In the genomic region with DNA sequence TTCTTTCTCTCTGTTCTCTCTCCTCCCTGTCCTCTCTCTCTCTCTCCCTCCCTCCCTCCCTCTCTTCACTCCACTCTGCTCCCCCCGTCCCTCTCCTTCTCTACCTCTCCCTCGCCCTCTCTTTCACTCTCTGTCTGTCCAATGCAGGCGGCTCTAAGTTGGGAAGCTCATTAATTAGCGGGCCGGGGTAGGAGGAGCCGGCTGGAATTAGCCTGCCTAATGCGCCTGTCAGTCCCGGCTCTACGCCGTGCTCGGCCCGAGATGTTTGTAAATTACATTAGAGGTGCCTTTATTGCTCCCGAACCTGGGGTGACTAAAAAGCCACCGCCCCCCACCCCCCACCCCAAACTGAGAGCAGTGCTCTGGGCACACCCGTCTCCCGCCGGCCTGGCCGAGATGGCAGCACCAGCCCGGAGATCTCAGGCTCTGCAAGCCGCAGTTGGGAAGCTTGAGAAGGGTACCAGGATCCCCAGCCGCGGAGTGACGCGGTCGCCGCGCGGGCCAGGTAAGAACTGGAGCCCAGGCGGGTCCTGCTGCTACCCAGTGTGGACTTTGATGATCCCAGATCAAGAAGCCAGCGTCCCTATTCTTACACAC, we compare ENCODE assay signal across 9 mouse cellular contexts. TPM values are rescaled to one million over a fixed set of nuclear protein-coding genes. Genes with fewer than 3 reads are reported as not detected.
DNase-seq lines count a peak whose midpoint lies in the region; ATAC-seq and TF ChIP-seq lines count a peak whose summit lies in the region.
"Had no signal": no experiment of that assay in that cellular context is flagged by ENCODE, and none has a peak within 500 bp of the region (broad histone marks: within the 10 kb centered on the region; RNA-seq: fewer than 3 reads in every experiment).

A gene (minus strand): TSS at position 47 of the 597 bp plus-strand sequence.

- no peaks in the 10 kb centered on the region for H3K36me3 ChIP-seq in kidney, embryonic 14.5 days (ENCODE audit: control insufficient read depth, insufficient read depth, low read length)
- no peaks in the 10 kb centered on the region for H3K36me3 ChIP-seq in embryonic facial prominence, embryonic 13.5 days
- no peaks in the 10 kb centered on the region for H3K36me3 ChIP-seq in hindbrain, embryonic 14.5 days (replicated peaks; ENCODE audit: control insufficient read depth, insufficient read depth)
- H3K36me3 ChIP-seq in midbrain, postnatal 0 days (ENCODE audit: insufficient read depth, low read length), result no peaks in the 10 kb centered on the region

- H3K9ac ChIP-seq in kidney, embryonic 14.5 days (ENCODE audit: low read depth, low read length), result peak within 1 kb of the TSS; percentile 18; the same call in 1 of the 2 replicates
- peak within 1 kb of the TSS; percentile 12; the same call in 1 of the 2 replicates for H3K9ac ChIP-seq in embryonic facial prominence, embryonic 13.5 days
- peak within 1 kb of the TSS; percentile 78 for H3K9ac ChIP-seq in hindbrain, embryonic 14.5 days
- H3K9ac ChIP-seq in midbrain, postnatal 0 days (replicated peaks; ENCODE audit: low read length, poor library complexity, severe bottlenecking), result no peak within 1 kb of the TSS

- no peak for TF ChIP-seq CTCF in midbrain, postnatal 0 days (IDR thresholded peaks at IDR 0.05)

- H3K27ac ChIP-seq in kidney, embryonic 14.5 days (ENCODE audit: low read depth, low read length), result no peak within 1 kb of the TSS
- no peak within 1 kb of the TSS for H3K27ac ChIP-seq in embryonic facial prominence, embryonic 13.5 days
- H3K27ac ChIP-seq in hindbrain, embryonic 14.5 days, result peak within 1 kb of the TSS; percentile 96
- H3K27ac ChIP-seq in midbrain, postnatal 0 days (ENCODE audit: low read depth, low read length), result no peak within 1 kb of the TSS

- 0 out of 2 replicates have a peak, but pooled peaks have one; percentile 26 for ATAC-seq in kidney, embryonic 14.5 days (ENCODE audit: low FRiP score, low TSS enrichment)
- no peak for ATAC-seq in embryonic facial prominence, embryonic 13.5 days (ENCODE audit: insufficient number of reproducible peaks, insufficient read depth, low FRiP score, low TSS enrichment, low read depth)
- peak; percentile 74 for ATAC-seq in hindbrain, embryonic 14.5 days (ENCODE audit: low FRiP score)
- ATAC-seq in midbrain, postnatal 0 days (ENCODE audit: low FRiP score), result no peak

- H3K4me1 ChIP-seq in kidney, embryonic 14.5 days (ENCODE audit: control insufficient read depth, insufficient read depth, low read length), result peaks cover 28% of the 10 kb centered on the region
- peaks cover 36% of the 10 kb centered on the region for H3K4me1 ChIP-seq in embryonic facial prominence, embryonic 13.5 days
- 0 out of 2 replicates have a peak, but pooled peaks cover 6% of the 10 kb centered on the region for H3K4me1 ChIP-seq in hindbrain, embryonic 14.5 days (replicated peaks; ENCODE audit: control insufficient read depth, insufficient read depth, low read length)
- no peaks in the 10 kb centered on the region for H3K4me1 ChIP-seq in midbrain, postnatal 0 days (ENCODE audit: insufficient read depth, low read length)

- peak within 1 kb of the TSS; percentile 46 for H3K4me2 ChIP-seq in kidney, embryonic 14.5 days (replicated peaks; ENCODE audit: low read depth, low read length)
- peak within 1 kb of the TSS; percentile 61 for H3K4me2 ChIP-seq in embryonic facial prominence, embryonic 13.5 days
- H3K4me2 ChIP-seq in hindbrain, embryonic 14.5 days (replicated peaks), result peak within 1 kb of the TSS; percentile 54
- H3K4me2 ChIP-seq in midbrain, postnatal 0 days (ENCODE audit: low read depth, low read length, poor library complexity, severe bottlenecking), result peak within 1 kb of the TSS; percentile 26

- WGBS in kidney, embryonic 14.5 days, result 1% methylated on average over 30 of the region's 30 CpGs
- under 1% methylated on average over 30 of the region's 30 CpGs for WGBS in embryonic facial prominence, embryonic 13.5 days
- under 1% methylated on average over 30 of the region's 30 CpGs for WGBS in hindbrain, embryonic 14.5 days
- 2% methylated on average over 29 of the region's 30 CpGs for WGBS in midbrain, postnatal 0 days

- DNase-seq in kidney, postnatal 10 days, result no peak
- DNase-seq in hindbrain, embryonic 14.5 days (ENCODE audit: low spot score), result no peak
- DNase-seq in midbrain, postnatal 0 days (ENCODE audit: low spot score), result no peak
- DNase-seq in cerebellum, postnatal 4 days (ENCODE audit: low spot score in 2 of 2), result no peak
- DNase-seq in thymus, postnatal 14 days, result no peak
- DNase-seq in testis, postnatal 10 days (ENCODE audit: low spot score), result no peak

- no peaks in the 10 kb centered on the region for H3K9me3 ChIP-seq in kidney, embryonic 14.5 days (ENCODE audit: control insufficient read depth, low read length)
- H3K9me3 ChIP-seq in embryonic facial prominence, embryonic 13.5 days, result no peaks in the 10 kb centered on the region
- H3K9me3 ChIP-seq in hindbrain, embryonic 14.5 days (ENCODE audit: control insufficient read depth, low read length), result no peaks in the 10 kb centered on the region
- H3K9me3 ChIP-seq in midbrain, postnatal 0 days (ENCODE audit: low read length), result no peaks in the 10 kb centered on the region

- peaks cover 98% of the 10 kb centered on the region for H3K27me3 ChIP-seq in kidney, embryonic 14.5 days (ENCODE audit: control insufficient read depth, insufficient read depth, low read length)
- H3K27me3 ChIP-seq in embryonic facial prominence, embryonic 13.5 days, result peaks cover 99% of the 10 kb centered on the region
- peaks cover 75% of the 10 kb centered on the region for H3K27me3 ChIP-seq in hindbrain, embryonic 14.5 days (ENCODE audit: control insufficient read depth, insufficient read depth, low read length)
- peaks cover 59% of the 10 kb centered on the region for H3K27me3 ChIP-seq in midbrain, postnatal 0 days (ENCODE audit: insufficient read depth, low read length)

- peak within 1 kb of the TSS; percentile 31 for H3K4me3 ChIP-seq in kidney, embryonic 14.5 days (ENCODE audit: low read length)
- H3K4me3 ChIP-seq in embryonic facial prominence, embryonic 13.5 days, result peak within 1 kb of the TSS; percentile 37
- H3K4me3 ChIP-seq in hindbrain, embryonic 14.5 days (replicated peaks; ENCODE audit: low read length), result peak within 1 kb of the TSS; percentile 46
- H3K4me3 ChIP-seq in midbrain, postnatal 0 days (ENCODE audit: low read depth, low read length), result 0 out of 2 replicates have a peak within 1 kb of the TSS, but pooled peaks have one; percentile 6

RNA-seq across cellular contexts. Expression of the gene that starts here (rescaled TPM):
- 0.11 TPM in 1 of 2 replicates, not detected in the other for polyA plus RNA-seq in kidney, embryonic 14.5 days (2014; fragmentation: Nextera tagmentation; extraction: Ambion mirVana)
- polyA plus RNA-seq in embryonic facial prominence, embryonic 13.5 days (2015; fragmentation: Nextera tagmentation; extraction: Ambion mirVana), result 0.17 and 0.27 TPM in 2 replicates
- polyA plus RNA-seq in hindbrain, embryonic 14.5 days (2014; fragmentation: Nextera tagmentation; extraction: Ambion mirVana), result 18.5 and 20.4 TPM in 2 replicates
- 1.3 and 2.1 TPM in 2 replicates for total RNA-seq in midbrain, postnatal 0 days (2014; rRNA removed)
- polyA plus RNA-seq in midbrain, postnatal 0 days (2015; fragmentation: Nextera tagmentation; extraction: Ambion mirVana), result 0.10 TPM in 1 of 2 replicates, not detected in the other
- polyA plus RNA-seq: large intestine, adult 2 months had no signal

Comparison
In these comparisons a context has a peak if more than half of its experiments do, and no peak if none do; other contexts are left out.
1. RNA of the gene that starts here (polyA plus RNA-seq): 18.5 to 20.4 TPM in hindbrain, embryonic 14.5 days; 0.17 to 0.27 TPM in embryonic facial prominence, embryonic 13.5 days, 0.11 TPM in kidney, embryonic 14.5 days and 0.10 TPM in midbrain, postnatal 0 days; every median in the first group is over 10 times any median in the second.
2. Peak in ATAC-seq, H3K4me3 ChIP-seq, H3K9ac ChIP-seq and H3K4me2 ChIP-seq in kidney, embryonic 14.5 days; RNA of the gene not detected or under 1 TPM.
3. Peak in every context shown above with its lines, with median percentiles within 50 percentile points of each other: H3K4me2 ChIP-seq and H3K4me3 ChIP-seq.